Mouse (Mus musculus) spleen, adult 18-20 months (tissue): Measurements from ENCODE around the gene Hdac7.
A peak's percentile ranks its signal among the peaks of the same experiment; 100 is the strongest.

Source experiments
- DNase-seq, 2 experiments: peaks; one replicate each; pipeline ENCODE4 v3.0.0; 2022; ENCODE audit warnings: mixed read lengths in 2 of 2

The Hdac7 gene

GRCm38 (mm10) chr15:97813452-97814204 is 30.7 kb downstream of the Hdac7 start:
- DNase-seq: peak in 1 of 2 experiments; percentile 4

DNA sequence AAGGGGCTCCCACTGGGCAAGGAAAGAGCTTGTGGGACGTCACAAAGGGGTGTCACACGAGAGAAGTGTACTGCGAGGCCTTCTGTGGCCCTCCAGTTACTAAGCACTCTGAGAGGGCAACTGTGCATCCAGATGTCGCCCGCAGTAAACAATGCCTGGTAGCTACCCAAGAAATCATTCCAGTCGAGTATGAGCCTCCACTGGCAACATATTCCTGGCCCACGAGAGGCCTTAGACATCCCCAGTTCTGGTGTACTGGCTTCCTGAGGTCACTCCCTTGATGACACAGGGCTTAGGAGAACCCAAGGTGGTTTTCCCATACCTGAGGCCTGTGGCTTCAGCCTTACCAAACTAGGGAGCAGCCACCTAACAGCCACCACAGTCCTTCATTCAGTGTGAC is 31.4 kb downstream of the Hdac7 start:
- DNase-seq: no peak

DNA sequence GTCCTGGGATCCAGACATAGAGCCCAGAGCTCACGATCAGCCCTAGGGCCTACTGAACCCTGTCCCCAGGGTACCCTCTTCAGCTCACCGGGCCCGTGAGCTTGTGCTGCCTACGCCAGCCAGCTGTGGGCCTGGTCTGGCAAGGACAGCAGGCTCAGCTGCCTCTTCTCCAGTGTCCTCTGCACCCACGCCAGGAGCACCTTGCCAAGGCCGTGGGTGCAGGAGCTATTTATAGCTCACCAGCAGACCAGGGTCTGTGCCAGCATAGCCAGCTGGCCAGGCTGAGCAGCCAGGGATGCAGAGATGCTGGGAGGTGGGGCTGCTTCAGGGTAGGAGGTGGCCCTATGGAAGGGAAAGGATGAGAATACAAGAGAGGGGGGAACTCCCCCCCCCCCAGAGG is 32.2 kb downstream of the Hdac7 start:
- DNase-seq: no peak

DNA sequence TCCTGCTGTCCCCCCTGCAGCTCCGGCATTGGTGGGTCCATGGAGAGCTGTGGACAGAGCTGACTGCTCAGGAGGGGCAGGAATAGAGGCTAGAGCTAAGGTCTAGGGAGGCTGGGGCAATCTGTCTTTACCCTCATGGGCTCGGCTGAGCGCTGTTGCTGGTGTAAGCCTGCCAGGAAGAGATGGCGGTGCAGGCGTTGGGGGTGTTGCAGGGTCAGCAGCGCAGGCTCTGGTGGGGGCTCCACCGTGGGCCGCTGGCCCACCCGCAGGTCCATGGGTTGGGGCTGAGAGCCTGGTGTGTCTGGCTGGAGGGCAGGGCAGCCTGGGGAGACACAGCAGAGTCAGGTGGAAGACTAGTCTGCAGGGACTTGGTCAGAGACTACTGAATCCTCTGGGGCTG is 33.0 kb downstream of the Hdac7 start:
- no peak for DNase-seq

DNA sequence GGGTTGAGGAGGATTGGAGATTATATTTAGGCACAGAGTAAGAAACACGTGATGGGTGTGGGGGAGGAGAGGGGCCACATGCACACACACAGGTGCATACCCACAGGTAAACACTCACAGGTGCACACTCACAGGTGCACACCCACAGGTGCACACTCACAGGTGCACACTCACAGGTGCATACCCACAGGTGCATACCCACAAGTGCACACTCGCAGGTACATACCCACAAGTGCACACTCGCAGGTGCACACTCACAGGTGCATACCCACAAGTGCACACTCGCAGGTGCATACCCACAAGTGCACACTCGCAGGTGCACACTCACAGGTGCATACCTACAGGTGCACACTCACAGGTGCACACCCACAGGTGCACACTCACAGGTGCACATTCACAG is 33.9 kb downstream of the Hdac7 start:
- no peak for DNase-seq

- DNase-seq: peak in 1 of 2 experiments; percentile 49
These were observed 34.4 kb downstream of the Hdac7 start for GRCm38 (mm10) chr15:97809942-97810341.

GRCm38 (mm10) chr15:97809206-97809605 is 35.1 kb downstream of the Hdac7 start:
- DNase-seq: no peak

DNA sequence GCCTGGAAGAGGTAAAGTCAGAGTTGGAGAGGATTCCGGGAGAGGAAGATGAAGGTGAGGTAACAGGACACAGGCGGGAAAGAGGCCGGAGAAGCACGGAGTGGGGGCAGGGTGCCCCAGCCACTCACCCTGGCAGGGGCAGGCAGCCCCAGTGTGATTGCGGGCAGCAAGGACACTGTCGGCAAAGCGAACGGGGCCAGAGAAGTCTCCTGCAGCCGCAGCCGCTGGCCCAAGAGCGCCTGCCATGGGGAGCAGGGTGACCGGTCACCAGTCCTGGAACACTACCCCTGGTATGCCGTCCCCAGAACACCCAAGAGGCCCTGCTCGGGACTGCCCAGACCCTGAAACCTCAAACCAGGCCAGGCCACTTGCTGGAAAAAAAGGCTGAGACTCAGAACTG is 35.8 kb downstream of the Hdac7 start:
- DNase-seq: no peak

- no peak for DNase-seq
These were observed 36.4 kb downstream of the Hdac7 start for GRCm38 (mm10) chr15:97807867-97808266.

GRCm38 (mm10) chr15:97802575-97802974 is 41.7 kb downstream of the Hdac7 start:
- no peak for DNase-seq

- DNase-seq: no peak
These were observed 42.5 kb downstream of the Hdac7 start for GRCm38 (mm10) chr15:97801811-97802210.

- DNase-seq: no peak
These were observed 43.4 kb downstream of the Hdac7 start for GRCm38 (mm10) chr15:97800853-97801252.

DNA sequence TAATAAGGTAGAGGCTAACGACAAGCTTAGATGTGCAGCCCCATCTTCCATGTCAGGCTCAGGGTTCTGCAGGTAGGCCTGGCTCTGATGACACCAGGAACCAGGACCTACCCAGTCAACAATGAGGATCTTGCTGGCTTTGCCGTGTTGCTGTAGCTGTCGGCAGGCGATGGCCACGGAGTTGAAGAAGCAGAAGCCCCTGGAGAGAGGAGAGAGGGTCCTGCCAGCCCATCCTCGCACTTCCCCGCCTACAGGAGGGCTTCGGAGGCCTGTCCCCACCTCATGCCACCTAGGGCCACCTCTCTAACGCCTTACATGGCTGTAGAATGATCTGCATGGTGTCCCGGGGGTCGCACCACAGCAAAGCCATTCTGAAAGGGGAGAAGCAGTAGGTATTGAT is 44.9 kb downstream of the Hdac7 start:
- no peak for DNase-seq

DNA sequence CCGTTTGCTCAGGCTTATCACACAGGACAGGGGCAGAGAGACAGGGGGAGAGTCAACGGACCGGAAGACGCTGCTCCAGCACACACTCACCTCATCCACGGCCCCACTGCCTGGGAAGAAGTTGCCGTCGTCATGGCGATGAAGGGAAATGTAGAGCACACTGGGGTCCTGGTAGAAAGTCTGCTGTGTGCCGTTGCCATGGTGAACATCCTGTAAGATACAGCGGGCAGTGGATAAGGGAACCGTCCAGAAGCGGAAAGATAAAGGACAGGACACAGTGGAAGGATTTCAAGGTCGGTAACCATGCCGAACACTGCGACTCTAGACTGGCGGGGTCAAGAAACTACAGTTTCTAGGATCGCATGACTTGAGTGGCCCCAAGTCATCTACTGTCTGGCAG is 46.2 kb downstream of the Hdac7 start:
- no peak for DNase-seq

DNA sequence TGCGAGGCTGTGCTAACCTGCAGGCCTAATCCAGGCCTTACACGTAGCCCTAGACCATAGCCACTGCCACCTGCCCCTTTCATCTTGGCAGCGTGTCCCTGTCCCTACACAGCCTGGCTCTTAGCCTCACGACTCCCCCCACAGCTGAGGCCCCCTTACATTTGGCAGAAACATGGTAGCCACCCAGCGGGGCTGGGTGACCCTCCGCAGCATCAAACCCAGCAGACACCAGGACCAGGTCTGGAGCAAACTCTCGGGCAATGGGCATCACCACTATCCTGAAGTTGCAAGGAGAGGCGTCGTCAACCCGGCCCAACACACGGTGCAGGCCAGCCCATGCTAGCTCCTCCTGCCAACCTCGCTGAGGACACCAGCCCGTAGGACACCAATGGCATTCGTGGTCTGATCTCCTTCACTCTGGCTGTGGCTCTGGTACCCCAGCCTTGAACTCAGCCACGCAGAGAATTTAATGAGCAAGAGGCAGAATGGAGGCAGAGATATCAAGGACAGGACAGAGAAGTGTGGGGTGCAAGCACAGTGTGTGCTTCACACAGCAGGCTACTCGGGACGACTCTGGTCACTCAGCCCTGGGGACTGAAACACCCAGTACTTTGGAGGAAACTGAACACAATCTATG is 47.5 kb downstream of the Hdac7 start:
- no peak for DNase-seq

- DNase-seq: no peak
These were observed 48.6 kb downstream of the Hdac7 start for GRCm38 (mm10) chr15:97795559-97796235.

DNA sequence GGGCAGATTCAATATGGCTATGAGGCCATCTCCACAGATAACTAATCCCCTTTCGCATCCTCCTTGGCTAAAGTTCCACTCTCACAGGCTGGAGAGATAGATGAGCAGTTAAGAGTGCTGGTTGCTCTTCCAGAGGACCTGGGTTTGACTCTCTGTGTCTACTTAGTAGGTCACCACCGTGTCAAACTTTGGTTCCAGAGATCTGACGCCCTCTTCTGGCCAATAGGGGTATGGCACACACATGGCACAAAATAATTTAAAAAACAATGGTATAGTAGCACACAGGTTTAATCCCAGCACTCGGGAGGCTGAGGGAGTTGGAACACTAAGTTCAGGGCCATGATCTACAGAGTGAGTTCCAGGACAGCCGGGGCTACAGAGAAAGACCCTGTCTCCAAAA is 50.0 kb downstream of the Hdac7 start:
- no peak for DNase-seq

DNA sequence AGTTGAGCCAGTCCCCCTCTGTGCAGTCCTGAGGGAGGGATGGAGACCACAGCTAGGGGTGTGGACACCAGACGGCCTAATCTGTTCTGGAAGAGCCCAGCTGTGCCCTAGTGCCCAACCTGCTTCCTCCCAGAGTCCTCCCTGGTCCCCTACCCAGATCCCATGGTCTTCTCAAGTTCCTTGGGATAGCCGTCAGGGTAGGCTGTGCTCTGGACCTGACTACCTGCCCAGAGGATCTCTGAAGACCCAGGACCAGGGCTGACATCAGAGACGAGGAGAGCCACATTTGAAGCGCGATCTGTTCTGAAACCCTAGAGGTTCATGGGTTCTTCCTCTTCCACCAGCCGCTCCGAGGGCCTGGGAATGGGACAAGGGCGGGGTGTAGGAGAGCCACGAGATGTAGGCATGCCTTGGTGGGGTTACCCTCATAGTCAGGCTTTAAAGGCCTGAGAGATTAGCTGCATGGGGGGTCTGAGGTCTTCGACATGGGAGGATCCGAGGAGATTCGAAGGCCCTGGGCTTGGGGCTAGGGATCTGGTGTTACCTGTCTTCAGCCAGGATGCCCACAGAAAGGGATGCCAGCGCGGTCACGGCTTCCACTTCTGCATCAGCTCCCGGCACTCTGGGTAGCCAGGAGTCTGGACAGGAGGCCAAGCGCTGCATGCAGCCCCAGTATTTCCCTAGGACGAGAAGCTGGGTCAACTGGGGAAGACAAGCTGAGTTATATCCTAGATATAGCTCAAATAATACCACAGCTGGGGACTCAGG is 50.7 kb downstream of the Hdac7 start:
- DNase-seq: no peak

- no peak for DNase-seq
These were observed 53.1 kb downstream of the Hdac7 start for GRCm38 (mm10) chr15:97791126-97791700.

- DNase-seq: peak in 1 of 2 experiments; percentile 67
These were observed 54.4 kb downstream of the Hdac7 start for GRCm38 (mm10) chr15:97789761-97790505.

- DNase-seq: no peak
These were observed 55.5 kb downstream of the Hdac7 start for GRCm38 (mm10) chr15:97788821-97789220.
